Mouse (Mus musculus) stomach, postnatal 0 days (tissue): ENCODE results near the gene Trim54. TPM values are rescaled to one million over a fixed set of nuclear protein-coding genes. Genes with fewer than 3 reads are reported as not detected.

Source experiments
- ATAC-seq: fragments of 200-750 bp; cut with Nextera tagmentation; 2 replicates; pipeline ENCODE4 v1.8.0; 2017; ENCODE audit not compliant: low FRiP score, low TSS enrichment
- DNase-seq: peaks from one replicate; pipeline ENCODE4 v3.0.0-alpha.2; 2016; ENCODE audit warnings: low spot score
- H3K27ac ChIP-seq: fragments of 300-500 bp; sonication (generic); replicated peaks from 2 replicates; pipeline ENCODE4 v1.5.1; 2014; ENCODE audit warnings: mild to moderate bottlenecking, control low read depth
- H3K27me3 ChIP-seq: fragments of 300-500 bp; sonication (generic); 2 replicates; pipeline ENCODE4 v1.6.1; 2014; ENCODE audit warnings: low read length; ENCODE audit not compliant: control insufficient read depth, insufficient read depth
- H3K36me3 ChIP-seq: fragments of 300-500 bp; sonication (generic); 2 replicates; pipeline ENCODE4 v1.6.1; 2014; ENCODE audit warnings: low read length, mixed read lengths; ENCODE audit not compliant: control insufficient read depth, insufficient read depth
- H3K4me1 ChIP-seq: fragments of 300-500 bp; sonication (generic); replicated peaks from 2 replicates; pipeline ENCODE4 v1.6.1; 2014; ENCODE audit warnings: antibody characterized with exemption; ENCODE audit not compliant: control insufficient read depth, insufficient read depth
- H3K4me2 ChIP-seq: fragments of 300-500 bp; sonication (generic); replicated peaks from 2 replicates; pipeline ENCODE4 v1.6.1; 2014; ENCODE audit warnings: low read depth, mild to moderate bottlenecking, control low read depth, moderate library complexity
- H3K4me3 ChIP-seq: fragments of 300-500 bp; sonication (generic); 2 replicates; pipeline ENCODE4 v1.5.1; 2014; ENCODE audit warnings: low read depth, low read length, control low read depth
- H3K9ac ChIP-seq: fragments of 300-500 bp; sonication (generic); 2 replicates; pipeline ENCODE4 v1.6.1; 2014; ENCODE audit warnings: mild to moderate bottlenecking, low read length, control low read depth, mixed read lengths
- H3K9me3 ChIP-seq: fragments of 300-500 bp; sonication (generic); 2 replicates; pipeline ENCODE4 v1.6.1; 2016; ENCODE audit warnings: low read length; ENCODE audit not compliant: control insufficient read depth
- CTCF ChIP-seq: IDR thresholded peaks from 2 replicates; pipeline ENCODE4 v1.5.1; 2016; ENCODE audit warnings: antibody characterized with exemption, low read depth, mild to moderate bottlenecking, moderate library complexity
- EP300 ChIP-seq: optimal IDR thresholded peaks from 2 replicates; pipeline ENCODE3; 2016; ENCODE audit warnings: antibody characterized with exemption
- WGBS: fragments of 180-500 bp; shearing (Covaris S2); extraction: QIAGEN DNeasy Blood & Tissue Kit; methylation state at CpG from one replicate; pipeline ENCODE4 v1.1.7; 2014; 5-methylcytosine and 5-hydroxymethylcytosine counted together
- polyA plus RNA-seq: library from polyadenylated mRNA; unstranded; fragments of >200 nt; fragmentation: Nextera tagmentation; extraction: Ambion mirVana; gene quantifications from 2 replicates; pipeline ENCODE4 v1.2.1, GENCODE M21; 2015

Gene Trim54
- polyA plus RNA-seq, 1 experiment from 2014 or later: 0.06 TPM

DNA sequence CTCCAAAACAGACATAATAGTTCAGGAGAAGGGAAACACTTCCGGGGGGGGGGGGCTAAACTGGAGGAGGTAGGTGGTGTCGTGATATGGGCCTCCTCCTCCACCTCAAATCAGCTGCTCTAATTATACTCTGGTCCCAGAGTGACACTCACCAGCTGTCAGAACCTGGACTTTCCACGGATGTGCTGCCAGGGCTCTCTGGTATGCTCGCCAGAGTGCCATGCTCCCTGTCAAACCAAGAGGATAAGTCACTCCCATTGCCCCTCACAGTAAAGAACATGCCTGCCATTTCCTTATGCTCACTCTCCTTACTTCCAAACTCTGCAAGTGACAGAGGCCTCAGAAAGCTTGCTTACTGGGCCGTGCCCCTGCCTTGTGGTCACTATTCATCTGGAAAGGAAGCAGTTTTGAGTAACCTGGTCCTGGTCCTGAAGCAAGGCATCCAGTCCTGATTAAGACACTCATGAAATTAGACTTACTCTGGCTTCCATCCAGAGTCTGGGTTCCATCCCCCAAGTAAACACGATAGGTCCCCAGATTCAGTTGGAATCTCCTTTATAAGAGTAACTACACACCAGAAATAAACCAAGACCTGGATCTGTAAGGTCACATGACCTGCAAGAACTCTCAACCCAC is 37.1 kb downstream of the Trim54 start:
- H3K4me3 ChIP-seq: peak overlapping the region; percentile 64
- H3K4me1 ChIP-seq: peaks cover 4% of the 10 kb centered on the region; the same call in 1 of the 2 replicates
- peak overlapping the region; percentile 65 for H3K4me2 ChIP-seq
- H3K9me3 ChIP-seq: no peaks in the 10 kb centered on the region
- no peak overlapping the region for H3K27ac ChIP-seq
- peaks cover 10% of the 10 kb centered on the region; the same call in 1 of the 2 replicates for H3K36me3 ChIP-seq
- DNase-seq: no peak
- no peaks in the 10 kb centered on the region for H3K27me3 ChIP-seq
- peak; percentile 21; the same call in 1 of the 2 replicates for ATAC-seq
- 23% methylated on average over 6 of the region's 6 CpGs for WGBS
- TF ChIP-seq CTCF (no peak), EP300 (no peak)
- peak overlapping the region; percentile 76 for H3K9ac ChIP-seq

DNA sequence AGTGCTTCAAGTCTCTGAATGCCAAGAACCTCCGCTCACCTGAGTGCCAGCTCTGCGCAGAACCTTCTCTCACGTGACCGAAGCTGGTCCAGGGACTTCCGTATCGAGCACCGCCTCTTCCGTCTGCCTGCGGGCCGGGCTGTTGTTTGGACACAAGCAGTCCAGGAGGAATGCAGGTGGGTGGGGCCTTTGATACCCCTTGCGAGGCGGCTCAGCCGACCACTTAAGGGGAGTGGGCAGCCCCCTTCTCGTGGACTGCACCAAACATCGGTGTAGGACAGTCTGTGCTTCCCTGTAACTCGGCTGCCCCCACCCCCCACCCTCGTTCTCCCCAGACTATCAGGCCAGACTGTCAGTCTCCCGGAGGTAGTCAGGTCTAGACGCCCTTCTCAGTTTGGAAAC is 37.6 kb downstream of the Trim54 start, which contains the start of gene Mpv17:
Gene Mpv17, minus strand, starts transcription at position 100 of the 402 bp plus-strand sequence.
- ATAC-seq (peak; percentile 93), DNase-seq (peak; percentile 89)
- Histone ChIP-seq H3K4me2 (peak within 1 kb of the TSS; percentile 65), H3K9ac (peak within 1 kb of the TSS; percentile 76), H3K4me1 (peaks cover 4% of the 10 kb centered on the region; the same call in 1 of the 2 replicates), H3K9me3 (no peaks in the 10 kb centered on the region), H3K36me3 (peaks cover 12% of the 10 kb centered on the region; the same call in 1 of the 2 replicates), H3K27ac (peak within 1 kb of the TSS; percentile 73), H3K27me3 (no peaks in the 10 kb centered on the region), H3K4me3 (peak within 1 kb of the TSS; percentile 64)
- under 1% methylated on average over 19 of the region's 19 CpGs for WGBS
- TF ChIP-seq CTCF (no peak), EP300 (no peak)

GRCm38 (mm10) chr5:31162462-31162861 is 46.0 kb downstream of the Trim54 start:
- Histone ChIP-seq H3K4me3 (no peak overlapping the region), H3K36me3 (peaks cover 40% of the 10 kb centered on the region), H3K4me2 (no peak overlapping the region), H3K9me3 (no peaks in the 10 kb centered on the region), H3K9ac (no peak overlapping the region), H3K27me3 (no peaks in the 10 kb centered on the region), H3K4me1 (no peaks in the 10 kb centered on the region), H3K27ac (no peak overlapping the region)
- ATAC-seq (peak; percentile 83), DNase-seq (no peak)
- TF ChIP-seq CTCF (no peak), EP300 (no peak)

- Histone ChIP-seq H3K27me3 (no peaks in the 10 kb centered on the region), H3K9ac (no peak overlapping the region), H3K36me3 (peaks cover 36% of the 10 kb centered on the region), H3K4me2 (no peak overlapping the region), H3K4me1 (no peaks in the 10 kb centered on the region), H3K4me3 (no peak overlapping the region), H3K27ac (no peak overlapping the region), H3K9me3 (no peaks in the 10 kb centered on the region)
- no peak for DNase-seq
- ATAC-seq: no peak
- WGBS: 100% methylated on average over 1 of the region's 1 CpGs
- TF ChIP-seq EP300 (no peak), CTCF (no peak)
Measured at GRCm38 (mm10) chr5:31164878-31165277, 48.4 kb downstream of the Trim54 start.

- Histone ChIP-seq H3K4me1 (no peaks in the 10 kb centered on the region), H3K4me2 (no peak overlapping the region), H3K27me3 (no peaks in the 10 kb centered on the region), H3K9ac (no peak overlapping the region), H3K9me3 (no peaks in the 10 kb centered on the region), H3K4me3 (no peak overlapping the region), H3K36me3 (peaks cover 40% of the 10 kb centered on the region), H3K27ac (no peak overlapping the region)
- no peak for DNase-seq
- 90% methylated on average over 4 of the region's 4 CpGs for WGBS
- ATAC-seq: no peak
- TF ChIP-seq CTCF (no peak), EP300 (no peak)
Measured at GRCm38 (mm10) chr5:31168630-31169029, 52.1 kb downstream of the Trim54 start.

DNA sequence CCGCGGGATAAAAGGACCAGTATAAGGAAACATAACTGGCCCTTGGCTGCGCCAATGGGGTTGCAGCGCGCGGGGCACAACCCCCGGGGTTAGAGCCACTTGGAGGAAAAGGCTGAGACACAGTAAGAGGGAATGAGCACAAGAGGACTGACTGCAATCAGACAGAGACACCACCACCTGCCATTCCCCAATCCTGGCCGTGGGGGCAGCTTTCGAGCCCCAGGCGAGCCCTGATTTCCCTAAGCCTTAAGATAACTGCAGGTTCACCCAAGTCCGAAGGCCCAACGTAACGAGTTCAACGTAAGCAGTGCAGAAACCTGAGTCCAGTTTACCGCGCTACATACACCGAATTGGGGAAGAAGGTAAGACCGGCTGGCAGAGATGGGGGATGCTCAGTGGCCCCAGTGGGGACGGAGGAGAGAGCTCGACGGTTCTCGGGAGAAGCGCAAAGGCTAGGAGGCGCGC is 62.8 kb downstream of the Trim54 start:
- Histone ChIP-seq H3K4me3 (peak overlapping the region; percentile 86), H3K27me3 (no peaks in the 10 kb centered on the region), H3K4me2 (peak overlapping the region; percentile 81), H3K27ac (peak overlapping the region; percentile 97), H3K9ac (peak overlapping the region; percentile 74), H3K36me3 (peaks cover under 1% of the 10 kb centered on the region; the same call in 1 of the 2 replicates), H3K4me1 (no peaks in the 10 kb centered on the region), H3K9me3 (no peaks in the 10 kb centered on the region)
- no peak for TF ChIP-seq EP300
- no peak for TF ChIP-seq CTCF
- peak; percentile 48 for ATAC-seq
- peak; percentile 47 for DNase-seq
- under 1% methylated on average over 25 of the region's 25 CpGs for WGBS
